Mouse (Mus musculus): Measurements from ENCODE around the gene Traf5.

Traf5 gene

DNA sequence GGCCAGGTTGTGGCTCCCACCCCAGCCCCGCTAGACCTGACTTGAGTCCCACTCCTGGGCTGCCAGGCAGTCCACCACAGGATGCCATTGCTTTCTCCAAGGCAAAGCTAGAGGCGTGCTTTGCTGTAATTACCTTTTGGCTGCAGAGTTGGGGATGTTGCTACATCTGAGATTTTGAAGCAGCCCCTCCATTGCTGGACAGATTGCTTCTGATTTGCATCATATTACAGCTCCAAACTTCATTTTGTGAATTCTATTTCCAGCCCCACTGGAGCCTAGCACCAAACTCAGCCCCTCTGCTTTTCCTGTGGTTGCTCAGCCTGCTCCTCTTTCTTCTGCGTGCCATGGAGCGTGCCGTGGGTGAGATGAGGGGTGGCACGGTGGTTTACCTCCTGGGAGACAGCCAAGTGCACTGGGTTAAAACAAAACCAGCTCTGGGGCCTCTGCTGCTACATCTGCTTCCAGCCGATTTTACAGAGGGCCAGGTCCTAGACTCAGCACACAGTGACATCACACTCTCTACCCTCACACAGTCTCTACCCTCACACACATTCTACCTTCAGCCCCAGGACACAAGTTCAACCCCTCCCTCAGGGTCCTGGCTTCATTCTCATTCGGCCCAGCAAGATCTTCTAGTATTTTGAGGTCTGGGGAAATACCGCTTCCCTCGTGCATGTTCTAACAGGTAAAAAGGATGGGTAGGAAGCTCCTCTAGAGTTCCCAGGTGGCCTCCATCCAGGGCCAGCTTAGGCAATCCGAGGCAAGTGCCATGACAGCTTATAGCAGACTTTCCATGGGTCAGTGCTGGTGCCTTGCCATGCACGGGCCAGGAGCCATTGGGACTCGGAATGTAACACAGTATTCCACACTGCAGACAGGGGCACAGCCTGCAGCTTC is 117.6 kb downstream of the Traf5 start:
- DNase-seq (ENCODE audit: low read depth, low spot score): no peak

GRCm38 (mm10) chr1:191969939-191970338 is 122.4 kb downstream of the Traf5 start:
- no peak for DNase-seq (ENCODE audit: low read depth, low spot score)

- peak; percentile 89 for DNase-seq (ENCODE audit: low read depth, low spot score)
Measured at GRCm38 (mm10) chr1:191964773-191965481, 127.4 kb downstream of the Traf5 start.

DNA sequence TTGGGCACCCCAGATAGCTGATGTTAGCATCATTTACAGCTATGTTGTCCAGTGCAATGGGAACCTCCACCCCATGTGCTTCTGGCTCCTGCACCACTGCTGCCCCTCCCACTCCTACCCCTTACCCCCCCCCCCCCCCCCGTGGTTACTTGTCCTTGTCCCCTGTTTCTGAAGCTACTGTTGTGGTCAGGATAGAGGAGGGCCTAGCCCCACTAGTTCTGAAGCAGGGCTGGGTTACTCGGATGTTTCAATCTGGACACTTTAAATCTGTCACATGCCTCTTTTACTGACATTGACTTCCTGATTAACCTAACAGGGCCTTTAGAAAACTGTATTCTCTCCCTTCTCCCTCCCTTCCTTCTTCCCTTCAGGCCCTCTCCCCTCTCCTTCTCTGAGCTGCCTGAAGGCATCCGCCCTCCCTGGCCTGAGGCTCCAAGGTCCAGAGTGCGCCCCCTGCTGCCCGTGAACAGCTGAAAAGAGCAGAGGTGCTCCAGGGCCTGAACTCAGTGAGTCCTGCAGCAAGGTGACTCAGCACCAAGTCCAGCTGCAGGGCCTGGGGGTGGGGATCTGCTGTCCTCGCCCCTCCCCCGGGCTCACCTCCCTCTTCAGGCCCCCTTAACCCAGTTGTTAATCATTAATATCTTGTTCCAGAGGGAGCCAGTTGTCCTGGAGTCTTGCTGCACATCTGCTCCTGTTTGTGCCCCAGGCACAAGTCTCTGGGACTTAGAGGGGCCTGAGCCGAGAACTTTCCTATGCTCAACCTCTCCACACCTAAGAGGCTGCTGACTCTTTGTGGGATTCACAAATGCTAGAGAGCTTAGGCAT is 128.2 kb downstream of the Traf5 start:
- DNase-seq (ENCODE audit: low read depth, low spot score): peak; percentile 77

DNA sequence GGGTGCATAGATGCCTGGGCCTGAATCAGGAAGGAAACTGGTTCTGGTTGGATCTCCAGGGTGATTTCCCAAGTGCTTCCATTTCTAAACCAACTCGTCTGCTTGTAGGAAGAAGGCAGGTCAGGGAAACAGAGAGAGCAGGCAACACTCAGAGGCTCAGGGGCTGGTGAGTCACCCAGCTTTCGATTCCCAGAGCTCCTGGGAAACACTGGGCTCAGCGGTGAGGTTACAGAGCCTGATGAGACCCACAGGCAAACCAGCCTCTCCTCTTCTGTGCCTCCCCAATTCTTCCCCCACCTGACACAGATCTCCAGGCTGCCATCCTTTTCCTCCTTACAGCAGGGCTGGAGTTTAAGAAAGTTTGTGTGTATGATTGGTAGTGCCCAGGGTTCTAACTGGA is 128.9 kb downstream of the Traf5 start:
- no peak for DNase-seq (ENCODE audit: low read depth, low spot score)

DNA sequence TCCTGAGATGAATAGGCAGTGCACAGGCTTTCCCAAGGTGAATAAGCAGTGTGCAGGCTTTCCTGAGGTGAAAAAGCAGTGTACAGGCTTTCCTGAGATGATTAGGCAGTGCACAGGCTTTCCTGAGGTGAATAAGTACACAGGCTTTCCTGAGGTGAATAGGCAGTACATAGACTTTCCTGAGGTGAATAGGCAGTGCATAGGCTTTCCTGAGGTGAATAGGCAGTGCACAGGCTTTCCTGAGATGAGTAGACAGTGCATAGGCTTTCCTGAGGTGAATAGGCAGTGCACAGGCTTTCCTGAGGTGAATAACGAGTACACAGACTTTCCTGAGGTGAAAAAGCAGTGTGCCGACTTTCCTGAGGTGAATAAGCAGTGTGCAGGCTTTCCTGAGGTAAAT is 131.4 kb downstream of the Traf5 start:
- no peak for DNase-seq (ENCODE audit: low read depth, low spot score)

DNA sequence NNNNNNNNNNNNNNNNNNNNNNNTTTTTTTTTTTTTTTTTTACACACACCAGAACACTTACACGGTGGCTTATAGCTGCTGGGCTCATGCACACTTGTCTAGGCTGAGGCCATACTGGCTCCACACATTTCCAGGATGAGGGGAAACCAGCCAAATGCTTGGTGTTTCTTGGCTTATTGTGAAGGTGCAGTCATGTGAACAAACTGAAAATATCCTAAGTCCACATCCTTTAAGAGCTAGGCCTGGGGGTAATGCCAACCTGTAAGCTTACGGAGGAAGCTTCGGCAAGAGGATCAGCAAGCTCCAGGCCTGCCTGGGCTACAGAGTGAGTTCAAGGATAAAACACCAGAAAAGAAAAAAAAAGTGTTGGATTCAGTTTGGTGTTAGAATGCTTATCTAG is 135.0 kb downstream of the Traf5 start:
- no peak for DNase-seq (ENCODE audit: low read depth, low spot score)

DNA sequence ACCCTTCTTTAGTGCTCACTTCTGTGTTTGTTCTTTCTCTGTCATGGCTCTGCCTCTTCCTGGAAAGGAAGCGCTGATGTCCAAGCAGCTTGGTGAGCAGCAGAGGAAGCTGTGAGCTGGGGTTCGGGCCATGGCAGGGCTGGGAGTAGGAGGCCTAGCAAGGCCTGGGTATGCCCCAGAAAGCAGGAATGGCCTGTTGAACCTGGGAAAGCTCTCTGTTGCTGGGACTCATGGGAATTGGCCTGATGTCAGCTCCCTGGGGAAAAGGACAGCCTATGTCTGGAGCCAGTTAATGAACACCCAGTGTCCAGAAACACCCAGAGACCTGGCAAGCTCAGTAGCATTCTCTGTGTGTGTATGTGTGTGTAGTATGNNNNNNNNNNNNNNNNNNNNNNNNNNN is 135.5 kb downstream of the Traf5 start:
- DNase-seq (ENCODE audit: low read depth, low spot score): no peak

- no peak for DNase-seq (ENCODE audit: low read depth, low spot score)
Measured at GRCm38 (mm10) chr1:191956261-191956660, 136.1 kb downstream of the Traf5 start.

- no peak for DNase-seq (ENCODE audit: low read depth, low spot score)
Measured at GRCm38 (mm10) chr1:191955101-191955500, 137.3 kb downstream of the Traf5 start.

- no peak for DNase-seq (ENCODE audit: low read depth, low spot score)
Measured at GRCm38 (mm10) chr1:191952733-191953335, 139.5 kb downstream of the Traf5 start.

GRCm38 (mm10) chr1:191950611-191951010 is 141.7 kb downstream of the Traf5 start:
- no peak for DNase-seq (ENCODE audit: low read depth, low spot score)

DNA sequence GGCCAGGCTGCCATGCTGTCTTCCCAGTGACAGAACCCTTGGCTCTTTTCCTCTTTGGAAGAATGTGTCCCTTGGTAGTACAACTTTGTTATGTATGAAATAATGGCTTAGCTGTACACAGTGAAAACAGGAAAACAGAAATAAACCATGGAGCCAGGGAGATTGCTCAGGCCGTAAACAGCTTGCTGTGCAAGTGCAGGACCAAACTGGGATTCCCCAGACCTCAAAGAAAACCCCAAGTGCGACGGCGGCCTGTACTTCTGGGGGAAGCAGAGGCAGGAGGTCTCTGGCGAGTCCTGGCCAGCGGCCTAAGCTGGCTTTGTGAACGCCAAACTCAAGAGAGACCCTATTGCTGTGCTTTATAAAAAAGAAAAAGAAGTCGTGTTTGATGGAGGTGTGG is 143.8 kb downstream of the Traf5 start:
- no peak for DNase-seq (ENCODE audit: low read depth, low spot score)

DNA sequence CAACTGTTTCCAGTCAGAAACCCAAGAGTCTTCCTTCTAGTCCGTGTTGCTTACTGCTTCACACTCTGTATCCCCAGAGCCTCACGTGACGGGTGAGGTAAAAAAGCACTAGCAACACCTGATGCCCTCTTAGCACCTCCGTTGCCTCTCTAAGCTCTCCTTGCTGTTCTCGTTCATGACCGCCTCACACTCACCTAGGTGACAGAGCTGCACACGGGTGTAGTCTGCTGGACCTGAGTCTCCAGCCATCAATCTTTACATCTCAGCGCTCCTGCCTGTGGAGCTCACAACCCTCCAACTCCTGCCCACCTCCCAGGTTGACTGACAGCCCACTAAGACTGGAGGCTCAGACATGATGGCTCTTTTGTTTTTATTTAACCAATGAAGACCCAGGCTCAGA is 144.6 kb downstream of the Traf5 start:
- no peak for DNase-seq (ENCODE audit: low read depth, low spot score)
